Mouse (Mus musculus) layer of hippocampus, postnatal 25 days (tissue): Measurements from ENCODE around the gene Olfr748. TPM values are rescaled to one million over a fixed set of nuclear protein-coding genes. Genes with fewer than 3 reads are reported as not detected.
"Not testable (repeated sequence)": the region's sequence is repeated elsewhere in the genome, so short reads cannot be mapped to it uniquely, and the experiment has no call there.

ENCODE experiments used
- DNase-seq, 2 experiments: peaks; one replicate each; pipeline ENCODE4 v3.0.0; 2022; ENCODE audit warnings: mixed read lengths in 2 of 2, low spot score in 1 of 2; ENCODE audit errors: extremely low spot score in 1 of 2
- total RNA-seq, 2 experiments: library from RNA; stranded (reverse); gene quantifications; 2 replicates each; pipeline ENCODE4 v1.2.3; 2021

Gene Olfr748
- not detected for total RNA-seq

GRCm38 (mm10) chr14:50707073-50707472 is at the start of gene Olfr748:
TSS of gene Olfr748 (plus strand) at chr14:50707373.
- no peak for DNase-seq

GRCm38 (mm10) chr14:50693106-50693505 is 14.1 kb upstream of the Olfr748 start, which contains the start of gene Olfr747:
TSS of gene Olfr747 (minus strand) at chr14:50693206.
- DNase-seq: no peak

DNA sequence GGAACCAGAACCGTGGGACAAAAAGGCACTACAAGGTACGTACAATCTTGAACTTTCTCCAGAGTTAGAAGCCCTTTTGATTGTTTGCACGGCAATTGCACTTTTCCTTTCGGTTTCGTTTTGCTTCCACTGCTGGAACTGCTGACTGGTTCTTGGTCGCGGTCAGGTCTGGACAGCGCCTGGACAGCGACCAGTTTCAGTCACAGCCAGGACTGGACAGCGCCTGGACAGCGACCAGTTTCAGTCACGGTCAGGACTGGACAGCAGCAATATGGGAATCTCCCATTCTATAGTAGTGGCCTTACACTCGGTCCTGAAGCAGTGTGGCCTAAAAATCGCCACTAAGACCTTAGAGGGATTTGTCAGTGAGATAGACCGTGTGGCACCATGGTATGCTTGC is 12.7 kb downstream of the Olfr748 start:
- DNase-seq: not testable (repeated sequence)

- DNase-seq: not testable (repeated sequence)
Measured at GRCm38 (mm10) chr14:50722371-50722770, 15.2 kb downstream of the Olfr748 start.

DNA sequence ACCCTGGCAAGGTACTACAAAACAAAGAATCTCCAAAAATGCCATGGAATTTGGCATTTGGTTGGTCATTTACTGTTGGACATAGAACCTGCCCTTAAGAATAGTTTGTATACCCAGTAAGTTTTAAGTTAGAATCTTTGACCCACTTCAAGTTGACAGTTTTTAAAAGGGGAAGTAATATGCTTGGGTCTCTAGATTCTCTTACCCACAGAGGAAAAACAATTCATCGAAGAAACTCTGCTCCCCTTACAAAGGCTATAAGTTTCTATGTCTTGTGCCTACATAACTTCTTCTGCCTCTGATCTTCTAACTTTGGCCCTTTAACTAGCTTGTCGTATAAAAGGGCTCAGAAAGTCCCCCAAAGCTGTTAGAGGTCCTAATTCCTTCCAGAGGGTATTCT is 33.2 kb downstream of the Olfr748 start:
- DNase-seq: no peak

- no peak for DNase-seq
Measured at GRCm38 (mm10) chr14:50741584-50741983, 34.4 kb downstream of the Olfr748 start.

GRCm38 (mm10) chr14:50744994-50745393 is 37.8 kb downstream of the Olfr748 start, which contains the start of gene Olfr749:
TSS of gene Olfr749 (minus strand) at chr14:50745094.
- no peak for DNase-seq

- DNase-seq: no peak
Measured at GRCm38 (mm10) chr14:50758416-50759085, 51.4 kb downstream of the Olfr748 start.

Other genes starting within 250 kb of the Olfr748 start
- gene Olfr741, start 234.6 kb upstream of the Olfr748 start, total RNA-seq: not detected
- not detected for gene Olfr742, start 203.8 kb upstream of the Olfr748 start, total RNA-seq
- not detected for gene Olfr743, start 185.5 kb upstream of the Olfr748 start, total RNA-seq
- gene Olfr744, start 92.5 kb upstream of the Olfr748 start, total RNA-seq: not detected
- not detected for gene Olfr745, start 68.0 kb upstream of the Olfr748 start, total RNA-seq
- gene Olfr746, start 60.3 kb upstream of the Olfr748 start, total RNA-seq: not detected
- gene Olfr747, start 14.2 kb upstream of the Olfr748 start, total RNA-seq: not detected
- gene Olfr749, start 37.7 kb downstream of the Olfr748 start, total RNA-seq: not detected
- gene Ttc5, start 78.1 kb downstream of the Olfr748 start, total RNA-seq: 10 to 100 TPM; 62.2 to 71.8 TPM
- gene Ccnb1ip1, start 100.4 kb downstream of the Olfr748 start, total RNA-seq: under 1 TPM in 1 of 2 experiments, not detected in 1; 0.69 TPM
- 10 to 100 TPM; 26.3 to 29.0 TPM for gene Parp2, start 100.5 kb downstream of the Olfr748 start, total RNA-seq
- 1 to 10 TPM; 2.1 to 3.1 TPM for gene Tep1, start 163.2 kb downstream of the Olfr748 start, total RNA-seq
- gene Klhl33, start 190.1 kb downstream of the Olfr748 start, total RNA-seq: 1 to 10 TPM; 3.2 to 3.3 TPM
- gene Osgep, start 217.5 kb downstream of the Olfr748 start, total RNA-seq: 10 to 100 TPM; 34.6 to 37.0 TPM
- gene Apex1, start 217.6 kb downstream of the Olfr748 start, total RNA-seq: 10 to 100 TPM; 67.4 to 75.4 TPM
- 10 to 100 TPM; 85.3 to 88.8 TPM for gene Pip4p1, start 223.5 kb downstream of the Olfr748 start, total RNA-seq
- gene Pnp, start 223.7 kb downstream of the Olfr748 start, total RNA-seq: 10 to 100 TPM; 13.0 to 17.4 TPM
- gene Gm49342, start 237.1 kb downstream of the Olfr748 start, total RNA-seq: 10 to 100 TPM in 1 of 2 experiments, 1 to 10 TPM in 1; 8.9 to 14.9 TPM
- 1 to 10 TPM in 1 of 2 experiments, under 1 TPM in 1; 0.62 to 1.1 TPM for gene Pnp2, start 248.6 kb downstream of the Olfr748 start, total RNA-seq